Mouse (Mus musculus) activated CD4-positive, CD25-positive, alpha-beta regulatory T cell, adult 9 weeks (primary cell): ENCODE measurements around the gene Mnx1. TPM values are rescaled to one million over a fixed set of nuclear protein-coding genes. Genes with fewer than 3 reads are reported as not detected.

Experiments used
- polyA plus RNA-seq: library from polyadenylated mRNA; unstranded; fragments of 100-300 nt; shearing (Covaris generic); gene quantifications from one replicate; pipeline ENCODE4 v1.2.1, GENCODE M21; 2017

The Mnx1 gene
- not detected for polyA plus RNA-seq

GRCm38 (mm10) chr5:29478208-29479197, at the start of gene Mnx1:
TSS of gene Mnx1 (minus strand) at chr5:29478470.

GRCm38 (mm10) chr5:29434228-29434871, 43.9 kb downstream of the Mnx1 start, which contains the start of gene Nom1:
TSS of gene Nom1 (plus strand) at chr5:29434664.

Other genes with a start within 250 kb of the Mnx1 start
- 2.8 TPM for gene Lmbr1, start 100.1 kb downstream of the Mnx1 start, polyA plus RNA-seq
- gene Nom1, start 43.8 kb downstream of the Mnx1 start, polyA plus RNA-seq, result 41.7 TPM
- 15.4 TPM for gene Ube3c, start 90.8 kb upstream of the Mnx1 start, polyA plus RNA-seq